Mouse (Mus musculus) midbrain, embryonic 16.5 days (tissue): ENCODE results near the gene Arhgap10. TPM values are rescaled to one million over a fixed set of nuclear protein-coding genes. Genes with fewer than 3 reads are reported as not detected.
A peak's percentile ranks its signal among the peaks of the same experiment; 100 is the strongest.

Experiments
- ATAC-seq: fragments of 200-750 bp; cut with Nextera tagmentation; 2 replicates; pipeline ENCODE4 v1.8.0; 2017; ENCODE audit warnings: moderate TSS enrichment
- H3K27ac ChIP-seq: fragments of 300-500 bp; sonication (generic); 2 replicates; pipeline ENCODE4 v1.5.1; 2014; ENCODE audit warnings: mild to moderate bottlenecking, low read length, mixed read lengths
- H3K27me3 ChIP-seq: fragments of 300-500 bp; sonication (generic); 2 replicates; pipeline ENCODE4 v1.6.1; 2014; ENCODE audit warnings: low read depth, low read length, mixed read lengths; ENCODE audit not compliant: control insufficient read depth, insufficient read depth
- H3K36me3 ChIP-seq: fragments of 300-500 bp; sonication (generic); 2 replicates; pipeline ENCODE4 v1.6.1; 2014; ENCODE audit warnings: mild to moderate bottlenecking, low read length, moderate library complexity, mixed read lengths; ENCODE audit not compliant: control insufficient read depth, insufficient read depth
- H3K4me1 ChIP-seq: fragments of 300-500 bp; sonication (generic); 2 replicates; pipeline ENCODE4 v1.6.1; 2014; ENCODE audit warnings: mild to moderate bottlenecking, low read length, mixed read lengths; ENCODE audit not compliant: control insufficient read depth, insufficient read depth
- H3K4me2 ChIP-seq: fragments of 300-500 bp; sonication (generic); 2 replicates; pipeline ENCODE4 v1.6.1; 2014; ENCODE audit warnings: mild to moderate bottlenecking, low read length, mixed read lengths
- H3K4me3 ChIP-seq: fragments of 300-500 bp; sonication (generic); 2 replicates; pipeline ENCODE4 v1.5.1; 2014; ENCODE audit warnings: low read depth, mild to moderate bottlenecking, low read length, moderate library complexity, mixed read lengths
- H3K9ac ChIP-seq: fragments of 300-500 bp; sonication (generic); 2 replicates; pipeline ENCODE4 v1.6.1; 2014; ENCODE audit warnings: low read depth, low read length, mixed read lengths
- H3K9me3 ChIP-seq: fragments of 300-500 bp; sonication (generic); replicated peaks from 2 replicates; pipeline ENCODE4 v1.6.1; 2014; ENCODE audit warnings: mild to moderate bottlenecking, low read length, mixed read lengths; ENCODE audit not compliant: control insufficient read depth, poor library complexity, severe bottlenecking
- WGBS: fragments of 180-500 bp; shearing (Covaris S2); extraction: QIAGEN DNeasy Blood & Tissue Kit; methylation state at CpG from one replicate; pipeline ENCODE4 v1.1.7; 2014; 5-methylcytosine and 5-hydroxymethylcytosine counted together
- polyA plus RNA-seq: library from polyadenylated mRNA; unstranded; fragments of >200 nt; fragmentation: Nextera tagmentation; extraction: Ambion mirVana; gene quantifications from 2 replicates; pipeline ENCODE4 v1.2.1, GENCODE M21; 2015

The Arhgap10 gene
- polyA plus RNA-seq, 1 experiment from 2014 or later = 2.8 TPM

GRCm38 (mm10) chr8:77282605-77283236 is 235.0 kb downstream of the Arhgap10 start:
- H3K27ac ChIP-seq = no peak overlapping the region
- no peak for ATAC-seq
- no peak overlapping the region for H3K4me2 ChIP-seq
- no peaks in the 10 kb centered on the region for H3K9me3 ChIP-seq
- no peak overlapping the region for H3K9ac ChIP-seq
- WGBS = 84% methylated on average over 7 of the region's 7 CpGs
- H3K36me3 ChIP-seq = no peaks in the 10 kb centered on the region
- H3K4me3 ChIP-seq = no peak overlapping the region
- no peaks in the 10 kb centered on the region for H3K4me1 ChIP-seq
- H3K27me3 ChIP-seq = no peaks in the 10 kb centered on the region

DNA sequence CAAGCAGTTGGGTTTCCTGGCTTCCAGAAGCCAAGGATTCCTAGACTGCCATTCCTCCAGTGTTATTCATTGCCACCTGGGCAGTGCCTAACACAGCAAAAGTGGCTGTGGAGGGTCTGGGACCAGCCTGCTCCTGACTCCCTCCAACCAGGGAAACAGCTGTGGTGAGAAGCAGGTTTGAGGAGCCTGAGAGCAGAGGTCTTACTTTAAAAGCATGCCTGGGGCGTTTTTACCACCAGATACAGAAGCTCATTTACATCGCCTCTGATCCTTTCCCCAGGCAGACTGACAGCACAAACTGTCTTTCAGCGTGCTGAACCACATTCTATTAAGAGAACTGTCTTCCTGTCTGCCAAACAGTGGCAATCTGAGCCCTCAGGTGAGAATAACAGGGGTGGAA is 237.8 kb downstream of the Arhgap10 start:
- Histone ChIP-seq H3K36me3 (no peaks in the 10 kb centered on the region), H3K27me3 (no peaks in the 10 kb centered on the region), H3K9me3 (no peaks in the 10 kb centered on the region), H3K4me2 (no peak overlapping the region), H3K4me1 (no peaks in the 10 kb centered on the region), H3K27ac (no peak overlapping the region), H3K9ac (no peak overlapping the region), H3K4me3 (no peak overlapping the region)
- ATAC-seq = peak; percentile 60
- WGBS = 50% methylated on average over 3 of the region's 3 CpGs

- no peaks in the 10 kb centered on the region for H3K9me3 ChIP-seq
- no peak for ATAC-seq
- H3K4me3 ChIP-seq = no peak overlapping the region
- H3K4me1 ChIP-seq = no peaks in the 10 kb centered on the region
- WGBS = 98% methylated on average over 4 of the region's 4 CpGs
- no peaks in the 10 kb centered on the region for H3K36me3 ChIP-seq
- H3K9ac ChIP-seq = no peak overlapping the region
- H3K4me2 ChIP-seq = no peak overlapping the region
- H3K27me3 ChIP-seq = no peaks in the 10 kb centered on the region
- H3K27ac ChIP-seq = no peak overlapping the region
Measured at GRCm38 (mm10) chr8:77278246-77278645, 239.5 kb downstream of the Arhgap10 start.

DNA sequence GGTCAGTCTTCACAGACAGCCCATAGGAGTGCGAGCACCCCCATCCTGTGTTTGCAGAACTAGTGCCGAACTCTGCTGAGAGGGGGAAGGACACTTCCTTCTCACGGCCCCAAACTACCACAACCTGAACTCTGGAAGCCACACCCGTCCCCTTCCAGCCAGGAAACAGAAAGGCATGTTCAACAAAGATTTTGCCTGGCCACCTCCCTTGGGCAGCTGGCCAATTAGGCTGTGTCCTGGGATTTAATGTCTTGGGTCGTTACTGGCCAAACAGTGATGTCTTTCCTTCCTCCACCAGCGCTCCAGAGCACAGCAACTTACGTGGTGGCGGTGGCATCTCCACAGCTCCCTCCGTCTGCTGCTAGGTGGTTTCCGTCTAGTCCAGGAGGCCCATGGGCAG is 240.9 kb downstream of the Arhgap10 start:
- no peak overlapping the region for H3K4me2 ChIP-seq
- H3K4me3 ChIP-seq = no peak overlapping the region
- H3K9me3 ChIP-seq = no peaks in the 10 kb centered on the region
- no peak overlapping the region for H3K9ac ChIP-seq
- 91% methylated on average over 10 of the region's 10 CpGs for WGBS
- no peaks in the 10 kb centered on the region for H3K4me1 ChIP-seq
- no peaks in the 10 kb centered on the region for H3K27me3 ChIP-seq
- H3K36me3 ChIP-seq = no peaks in the 10 kb centered on the region
- H3K27ac ChIP-seq = no peak overlapping the region
- no peak for ATAC-seq

DNA sequence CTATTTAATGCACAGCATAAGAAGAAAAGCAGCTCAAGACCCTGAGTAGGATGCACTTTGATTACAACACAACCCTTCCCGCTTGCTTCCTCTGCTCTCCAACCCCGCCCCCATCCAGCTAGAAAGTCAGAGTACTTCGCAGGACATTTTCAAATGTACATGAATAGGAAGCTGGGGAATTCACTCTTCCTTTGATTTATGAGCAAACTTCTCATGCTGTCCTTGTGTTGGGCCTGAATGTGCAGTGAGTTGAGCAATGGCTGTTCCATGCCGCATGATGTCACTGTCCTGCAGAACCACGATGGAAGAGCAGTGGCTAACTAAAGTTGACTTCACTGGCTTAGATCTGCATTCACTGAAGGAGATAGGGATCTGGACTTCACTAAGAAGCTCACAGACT is 242.2 kb downstream of the Arhgap10 start:
- ATAC-seq = no peak
- Histone ChIP-seq H3K4me2 (no peak overlapping the region), H3K9ac (no peak overlapping the region), H3K4me1 (no peaks in the 10 kb centered on the region), H3K36me3 (no peaks in the 10 kb centered on the region), H3K9me3 (no peaks in the 10 kb centered on the region), H3K4me3 (no peak overlapping the region), H3K27me3 (no peaks in the 10 kb centered on the region), H3K27ac (no peak overlapping the region)
- WGBS = 92% methylated on average over 5 of the region's 5 CpGs

GRCm38 (mm10) chr8:77272136-77272535 is 245.6 kb downstream of the Arhgap10 start:
- no peak overlapping the region for H3K27ac ChIP-seq
- no peak overlapping the region for H3K4me3 ChIP-seq
- H3K27me3 ChIP-seq = no peaks in the 10 kb centered on the region
- no peak overlapping the region for H3K4me2 ChIP-seq
- no peak overlapping the region for H3K9ac ChIP-seq
- H3K4me1 ChIP-seq = no peaks in the 10 kb centered on the region; the same call in 1 of the 2 replicates
- H3K36me3 ChIP-seq = no peaks in the 10 kb centered on the region
- ATAC-seq = no peak
- peaks cover 5% of the 10 kb centered on the region; the same call in 1 of the 2 replicates for H3K9me3 ChIP-seq
- 83% methylated on average over 6 of the region's 6 CpGs for WGBS

- no peak for ATAC-seq
Measured at GRCm38 (mm10) chr8:77267941-77268405, 249.8 kb downstream of the Arhgap10 start.

DNA sequence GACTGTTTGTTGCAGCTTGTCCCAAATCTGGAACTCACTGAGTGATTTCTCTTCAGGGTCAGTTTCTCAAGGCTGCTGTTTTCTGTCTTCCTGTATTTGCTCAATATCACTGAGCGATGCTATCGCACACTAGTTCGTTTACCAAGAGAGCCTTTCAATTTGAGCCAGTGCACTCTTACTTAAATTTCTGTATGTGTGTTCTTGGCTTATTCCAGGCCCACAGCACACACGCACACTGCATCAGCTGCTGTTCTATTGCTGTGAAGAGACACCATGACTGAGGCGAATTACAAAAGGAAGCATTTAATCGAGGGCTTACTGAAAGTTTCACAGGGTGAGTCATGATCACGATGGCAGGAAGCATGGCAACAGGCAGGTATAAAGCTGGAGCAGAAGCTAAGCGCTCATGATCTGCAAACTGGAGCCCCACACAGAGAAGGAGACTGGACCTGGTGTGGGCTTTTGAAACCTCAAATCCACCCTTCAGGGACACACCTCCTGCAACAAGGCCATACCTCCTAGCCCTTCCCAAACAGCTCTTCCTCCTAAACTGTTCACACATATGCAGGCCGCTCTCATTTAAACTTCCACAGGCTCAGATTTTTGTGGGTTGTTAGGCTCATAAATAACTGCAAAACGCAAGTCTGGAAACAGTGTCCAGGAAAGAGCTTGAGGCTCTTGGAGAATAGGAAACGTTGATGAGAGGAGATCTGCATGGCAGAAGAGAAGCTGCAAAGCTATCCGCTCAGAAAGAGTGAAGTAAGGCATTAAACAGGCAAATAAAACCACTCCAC is 255.3 kb downstream of the Arhgap10 start:
- no peak overlapping the region for H3K4me3 ChIP-seq
- ATAC-seq = no peak
- WGBS = 80% methylated on average over 12 of the region's 12 CpGs
- H3K4me2 ChIP-seq = no peak overlapping the region
- no peaks in the 10 kb centered on the region for H3K36me3 ChIP-seq
- H3K9ac ChIP-seq = no peak overlapping the region
- H3K9me3 ChIP-seq = no peaks in the 10 kb centered on the region
- H3K4me1 ChIP-seq = no peaks in the 10 kb centered on the region
- no peaks in the 10 kb centered on the region for H3K27me3 ChIP-seq
- no peak overlapping the region for H3K27ac ChIP-seq

More at GRCm38 (mm10) chr8:77267941-77268405, 249.8 kb downstream of the Arhgap10 start:
- Histone ChIP-seq H3K9me3 (peaks cover 5% of the 10 kb centered on the region; the same call in 1 of the 2 replicates), H3K4me2 (no peak overlapping the region), H3K27ac (no peak overlapping the region), H3K36me3 (no peaks in the 10 kb centered on the region), H3K4me1 (no peaks in the 10 kb centered on the region; the same call in 1 of the 2 replicates), H3K27me3 (no peaks in the 10 kb centered on the region), H3K4me3 (no peak overlapping the region), H3K9ac (no peak overlapping the region)
- 31% methylated on average over 1 of the region's 1 CpGs for WGBS

DNA sequence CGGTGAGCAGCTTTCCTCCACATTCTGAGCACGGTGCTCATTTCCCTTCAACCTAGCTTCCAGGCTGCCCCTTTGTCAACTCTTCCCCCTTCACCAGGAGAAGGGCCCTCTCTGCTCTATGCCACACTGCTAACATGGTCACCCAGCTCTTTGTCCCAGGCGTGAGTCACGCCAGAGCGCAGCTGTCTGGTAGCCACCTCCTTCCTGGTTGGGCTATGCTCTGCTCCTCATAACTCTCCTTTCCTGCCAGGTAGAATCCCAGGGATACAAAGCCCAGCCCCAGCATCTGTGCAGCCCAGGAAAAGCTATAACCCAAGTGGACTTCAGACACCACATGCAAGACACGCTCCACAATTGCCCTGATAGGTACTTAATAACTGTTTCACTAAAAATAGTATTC is 256.5 kb downstream of the Arhgap10 start:
- Histone ChIP-seq H3K27me3 (no peaks in the 10 kb centered on the region), H3K27ac (no peak overlapping the region), H3K4me3 (no peak overlapping the region), H3K36me3 (no peaks in the 10 kb centered on the region), H3K9me3 (no peaks in the 10 kb centered on the region), H3K4me2 (no peak overlapping the region), H3K4me1 (no peaks in the 10 kb centered on the region), H3K9ac (no peak overlapping the region)
- 91% methylated on average over 6 of the region's 6 CpGs for WGBS
- ATAC-seq = no peak
